Mouse (Mus musculus): Measurements from ENCODE around the gene Susd2.

The Susd2 gene

GRCm38 (mm10) chr10:75651381-75652068 lies 7.7 kb upstream of the Susd2 start:
- DNase-seq = no peak

- no peak for DNase-seq
Observed at GRCm38 (mm10) chr10:75650306-75650902, 6.6 kb upstream of the Susd2 start.

GRCm38 (mm10) chr10:75649406-75649995 lies 5.7 kb upstream of the Susd2 start:
- no peak for DNase-seq

- peak; percentile 19 for DNase-seq
Observed at GRCm38 (mm10) chr10:75649001-75649400, 5.2 kb upstream of the Susd2 start.

- DNase-seq = peak; percentile 44
Observed at GRCm38 (mm10) chr10:75648091-75648490, 4.3 kb upstream of the Susd2 start.

GRCm38 (mm10) chr10:75647362-75647761 lies 3.6 kb upstream of the Susd2 start:
- peak; percentile 76 for DNase-seq

- DNase-seq = peak; percentile 57
Observed at GRCm38 (mm10) chr10:75646406-75646805, 2.6 kb upstream of the Susd2 start.

- DNase-seq = peak; percentile 18
Observed at GRCm38 (mm10) chr10:75645616-75646015, 1.8 kb upstream of the Susd2 start.

- no peak for DNase-seq
Observed at GRCm38 (mm10) chr10:75642891-75643290, 917 bp downstream of the Susd2 start.

GRCm38 (mm10) chr10:75642436-75642835 lies 1.4 kb downstream of the Susd2 start:
- DNase-seq = peak; percentile 54

GRCm38 (mm10) chr10:75641721-75642222 lies 2.0 kb downstream of the Susd2 start:
- DNase-seq = peak; percentile 40

- peak; percentile 20 for DNase-seq
Observed at GRCm38 (mm10) chr10:75637711-75638110, 6.1 kb downstream of the Susd2 start.

GRCm38 (mm10) chr10:75636084-75636786 lies 7.6 kb downstream of the Susd2 start:
- peak; percentile 22 for DNase-seq

- DNase-seq = peak; percentile 85
Observed at GRCm38 (mm10) chr10:75635693-75636055, 8.1 kb downstream of the Susd2 start.

GRCm38 (mm10) chr10:75635019-75635692 lies 8.7 kb downstream of the Susd2 start:
- peak; percentile 31 for DNase-seq

- peak; percentile 18 for DNase-seq
Observed at GRCm38 (mm10) chr10:75634610-75635009, 9.2 kb downstream of the Susd2 start.

GRCm38 (mm10) chr10:75633576-75634139 lies 10.2 kb downstream of the Susd2 start:
- DNase-seq = no peak

- DNase-seq = no peak
Observed at GRCm38 (mm10) chr10:75633048-75633447, 10.8 kb downstream of the Susd2 start.

- DNase-seq = no peak
Observed at GRCm38 (mm10) chr10:75632633-75633032, 11.2 kb downstream of the Susd2 start.

GRCm38 (mm10) chr10:75627490-75627889 lies 16.3 kb downstream of the Susd2 start:
- no peak for DNase-seq

GRCm38 (mm10) chr10:75626991-75627390 lies 16.8 kb downstream of the Susd2 start:
- DNase-seq = no peak

GRCm38 (mm10) chr10:75625920-75626319 lies 17.9 kb downstream of the Susd2 start:
- no peak for DNase-seq

- DNase-seq = no peak
Observed at GRCm38 (mm10) chr10:75620818-75621217, 23.0 kb downstream of the Susd2 start.

Data from cerebellum, adult 11-12 months (tissue).